Mouse (Mus musculus): ENCODE measurements around the gene Cmtm6.

- TF ChIP-seq GATA1 (IDR thresholded peaks at IDR 0.05; ENCODE audit: borderline replicate concordance, low read length), result no peak
- TF ChIP-seq FLI1 (IDR thresholded peaks at IDR 0.05; ENCODE audit: low read length), result no peak
Observed at GRCm38 (mm10) chr9:114745163-114745562, 14.2 kb downstream of the Cmtm6 start.

Data from megakaryocyte, embryonic 14.5 days (primary cell).